Mouse (Mus musculus) myocyte (in vitro differentiated cells): ENCODE results near the gene Ldah.

ENCODE experiments used
- CEBPB ChIP-seq: IDR thresholded peaks from 2 replicates; pipeline ENCODE4 v1.6.1; 2011; ENCODE audit warnings: mild to moderate bottlenecking, moderate library complexity; ENCODE audit not compliant: poor library complexity, insufficient read depth, severe bottlenecking
- E2F4 ChIP-seq: IDR thresholded peaks from one replicate; pipeline ENCODE4 v1.6.1; 2011; ENCODE audit warnings: mild to moderate bottlenecking, control low read depth, moderate library complexity; ENCODE audit not compliant: insufficient read depth
- MAX ChIP-seq: IDR thresholded peaks from one replicate; pipeline ENCODE4 v1.6.1; 2011; ENCODE audit warnings: low read depth, mild to moderate bottlenecking, control low read depth
- MYOD1 ChIP-seq, 3 experiments: IDR thresholded peaks; one replicate each; pipeline ENCODE4 v1.6.1; 2011; ENCODE audit warnings: control low read depth in 2 of 3, low read depth in 2 of 3, mild to moderate bottlenecking in 2 of 3, moderate library complexity in 1 of 3; ENCODE audit not compliant: insufficient read length in 2 of 3, control insufficient read depth in 1 of 3
- MYOG ChIP-seq, 3 experiments: IDR thresholded peaks; one replicate each; pipeline ENCODE4 v1.6.1; 2011; ENCODE audit warnings: control low read depth in 2 of 3, low read depth in 2 of 3, mild to moderate bottlenecking in 2 of 3; ENCODE audit not compliant: insufficient read length in 2 of 3, control insufficient read depth in 1 of 3, insufficient read depth in 1 of 3
- POLR2A ChIP-seq: IDR thresholded peaks from one replicate; pipeline ENCODE4 v1.6.1; 2011; ENCODE audit warnings: low read depth, mild to moderate bottlenecking, control low read depth, moderate library complexity; ENCODE audit not compliant: insufficient read length
- POLR2AphosphoS2 ChIP-seq: IDR thresholded peaks from one replicate; pipeline ENCODE4 v1.6.1; 2011; ENCODE audit warnings: low read depth, control low read depth; ENCODE audit not compliant: insufficient read length
- SRF ChIP-seq: IDR thresholded peaks from one replicate; pipeline ENCODE4 v1.6.1; 2011; ENCODE audit warnings: low read depth; ENCODE audit not compliant: control insufficient read depth, insufficient read length
- TCF3 ChIP-seq: IDR thresholded peaks from one replicate; pipeline ENCODE4 v1.6.1; 2011; ENCODE audit warnings: low read depth, control low read depth; ENCODE audit not compliant: insufficient read length
- USF1 ChIP-seq: IDR thresholded peaks from one replicate; pipeline ENCODE4 v1.6.1; 2011; ENCODE audit warnings: low read depth, mild to moderate bottlenecking, control low read depth, moderate library complexity

- TF ChIP-seq POLR2A (no peak), MYOG (IDR thresholded peaks at IDR 0.05; ENCODE audit: control insufficient read depth in 1 of 3, insufficient read depth in 1 of 3, insufficient read length in 2 of 3, low read depth in 2 of 3) (no peak), TCF3 (no peak), MYOD1 (IDR thresholded peaks at IDR 0.05; ENCODE audit: control insufficient read depth in 1 of 3, insufficient read length in 2 of 3, low read depth in 2 of 3) (no peak), E2F4 (no peak), MAX (no peak), POLR2AphosphoS2 (no peak), USF1 (no peak), SRF (no peak), CEBPB (no peak)
These were observed 99.0 kb downstream of the Ldah start for GRCm38 (mm10) chr12:8306910-8307309.
